Mouse (Mus musculus) thymus, postnatal 25 days (tissue): ENCODE data around the gene Ccsap.

ENCODE experiments used
- DNase-seq: peaks from one replicate; pipeline ENCODE4 v3.0.0; 2022

The Ccsap gene

GRCm38 (mm10) chr8:123859648-123860259, at the start of gene Ccsap:
Gene Ccsap, minus strand, starts transcription at chr8:123860209.
- peak; percentile 65 for DNase-seq

GRCm38 (mm10) chr8:123907604-123908003, 47.6 kb upstream of the Ccsap start:
- no peak for DNase-seq

GRCm38 (mm10) chr8:123902653-123903052, 42.6 kb upstream of the Ccsap start:
- DNase-seq = no peak

GRCm38 (mm10) chr8:123899366-123899765, 39.4 kb upstream of the Ccsap start:
- DNase-seq = no peak

GRCm38 (mm10) chr8:123898576-123898975, 38.6 kb upstream of the Ccsap start:
- DNase-seq = no peak

GRCm38 (mm10) chr8:123896774-123897173, 36.8 kb upstream of the Ccsap start:
- no peak for DNase-seq

GRCm38 (mm10) chr8:123896366-123896761, 36.4 kb upstream of the Ccsap start:
- no peak for DNase-seq

GRCm38 (mm10) chr8:123895680-123896365, 35.8 kb upstream of the Ccsap start:
- DNase-seq = no peak

- no peak for DNase-seq
Observed at GRCm38 (mm10) chr8:123895230-123895629, 35.2 kb upstream of the Ccsap start.

- no peak for DNase-seq
Observed at GRCm38 (mm10) chr8:123894502-123895097, 34.6 kb upstream of the Ccsap start, which contains the start of gene Acta1. Gene Acta1, minus strand, starts transcription at chr8:123894751.

- no peak for DNase-seq
Observed at GRCm38 (mm10) chr8:123893413-123893812, 33.4 kb upstream of the Ccsap start.

- DNase-seq = no peak
Observed at GRCm38 (mm10) chr8:123892586-123893155, 32.7 kb upstream of the Ccsap start.

GRCm38 (mm10) chr8:123891883-123892585, 32.0 kb upstream of the Ccsap start:
- no peak for DNase-seq

- no peak for DNase-seq
Observed at GRCm38 (mm10) chr8:123891271-123891670, 31.3 kb upstream of the Ccsap start.

GRCm38 (mm10) chr8:123889797-123890196, 29.8 kb upstream of the Ccsap start:
- DNase-seq = no peak

GRCm38 (mm10) chr8:123887956-123888355, 27.9 kb upstream of the Ccsap start:
- no peak for DNase-seq

GRCm38 (mm10) chr8:123887163-123887562, 27.2 kb upstream of the Ccsap start:
- DNase-seq = no peak

- no peak for DNase-seq
Observed at GRCm38 (mm10) chr8:123884721-123885565, 24.9 kb upstream of the Ccsap start.

GRCm38 (mm10) chr8:123883094-123883493, 23.1 kb upstream of the Ccsap start:
- DNase-seq = no peak

- no peak for DNase-seq
Observed at GRCm38 (mm10) chr8:123882412-123882811, 22.4 kb upstream of the Ccsap start.

- no peak for DNase-seq
Observed at GRCm38 (mm10) chr8:123880821-123881350, 20.9 kb upstream of the Ccsap start.

GRCm38 (mm10) chr8:123880271-123880670, 20.3 kb upstream of the Ccsap start:
- no peak for DNase-seq
